Mouse (Mus musculus) v-Abl transformed pro-B cells (cell line): Measurements from ENCODE around the gene Impdh1.

Experiments
- in situ Hi-C, 2 experiments: fragments of 400-800 bp; cut with MboI; formaldehyde crosslinking; loops; one replicate each; pipeline ENCODE4 v1.15.1; 2025; ENCODE audit not compliant: unreplicated experiment in 2 of 2

Gene Impdh1

DNA sequence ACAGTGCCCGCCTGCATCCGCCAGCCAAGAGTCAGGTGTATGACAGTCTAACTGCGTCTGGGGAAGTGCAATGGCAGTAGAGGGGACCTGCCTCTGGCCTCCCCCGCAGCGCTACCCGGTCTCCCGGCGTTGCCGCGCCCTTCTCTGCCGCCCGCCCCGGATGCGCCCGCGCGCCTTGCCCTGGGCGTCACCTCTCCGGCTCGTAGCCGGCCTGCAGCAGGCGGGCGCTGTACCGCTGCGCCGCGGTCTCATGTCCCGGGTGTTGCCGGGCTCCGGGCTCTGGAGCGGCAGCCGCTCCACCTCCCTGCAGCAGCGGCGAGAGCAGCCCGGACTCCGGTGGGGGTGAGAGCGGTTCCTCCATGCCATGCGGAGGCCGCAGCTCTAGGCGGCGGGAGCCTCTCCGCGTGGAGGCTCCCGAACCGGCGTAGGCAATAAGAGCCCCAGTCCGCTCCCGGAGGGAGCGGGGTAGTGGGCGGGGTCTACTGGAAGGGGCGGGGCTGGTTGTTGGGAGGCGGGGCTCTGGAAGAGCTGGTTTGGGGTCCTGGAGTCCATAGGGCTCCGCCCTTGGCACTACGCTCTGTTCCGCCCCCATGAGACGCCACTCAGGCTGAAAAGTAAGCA, at the start of gene Impdh1:
TSS of gene Impdh1 (minus strand) at position 484 of the 621 bp plus-strand sequence.
- in situ Hi-C loops = loop anchor here in 1 of 2 experiments (10.0 kb wide), 1 partner anchor 731 kb away; no protein-coding TSS in a partner anchor

DNA sequence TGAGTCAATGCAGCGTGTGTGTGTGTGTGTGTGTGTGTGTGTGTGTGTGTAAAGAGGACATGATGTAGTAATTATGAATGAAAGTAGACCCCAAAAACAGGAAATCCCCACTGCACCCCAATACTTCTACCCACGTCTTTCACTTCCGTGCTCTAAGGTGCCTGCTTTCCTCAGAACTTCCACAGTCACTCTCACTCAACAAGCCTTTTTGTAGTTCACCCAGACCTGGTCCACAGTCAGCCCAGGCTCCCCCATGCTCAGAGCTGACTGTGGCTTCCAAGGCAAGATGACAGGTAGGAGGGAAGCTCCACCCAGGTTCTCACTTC, 48.3 kb upstream of the Impdh1 start:
- in situ Hi-C loops = no loop called here

- in situ Hi-C loops = no loop called here
These were observed 47.7 kb upstream of the Impdh1 start for GRCm38 (mm10) chr6:29263650-29264455.

DNA sequence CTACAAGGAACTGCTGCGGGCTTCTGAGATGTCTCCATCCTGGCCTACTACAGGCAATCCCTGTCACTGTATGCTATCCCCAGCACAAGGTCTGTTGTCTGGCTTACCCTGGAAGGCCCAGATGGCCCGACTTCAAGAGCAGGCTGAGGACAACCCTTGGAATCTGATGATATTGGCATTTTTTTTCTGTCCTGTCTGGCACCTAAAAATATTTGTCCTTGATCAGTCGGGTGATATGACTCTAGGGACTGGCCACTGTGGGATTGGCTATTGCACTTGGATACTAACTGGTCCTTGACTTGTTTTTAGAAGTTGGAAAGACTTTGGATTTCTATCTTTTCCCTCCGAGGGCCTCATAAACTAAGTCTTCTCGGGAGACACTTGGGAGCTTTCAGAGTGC, 45.7 kb upstream of the Impdh1 start:
- in situ Hi-C loops = no loop called here

GRCm38 (mm10) chr6:29259418-29259817, 43.3 kb upstream of the Impdh1 start:
- in situ Hi-C loops = no loop called here

- in situ Hi-C loops = no loop called here
These were observed 30.9 kb upstream of the Impdh1 start for GRCm38 (mm10) chr6:29247072-29247471.

DNA sequence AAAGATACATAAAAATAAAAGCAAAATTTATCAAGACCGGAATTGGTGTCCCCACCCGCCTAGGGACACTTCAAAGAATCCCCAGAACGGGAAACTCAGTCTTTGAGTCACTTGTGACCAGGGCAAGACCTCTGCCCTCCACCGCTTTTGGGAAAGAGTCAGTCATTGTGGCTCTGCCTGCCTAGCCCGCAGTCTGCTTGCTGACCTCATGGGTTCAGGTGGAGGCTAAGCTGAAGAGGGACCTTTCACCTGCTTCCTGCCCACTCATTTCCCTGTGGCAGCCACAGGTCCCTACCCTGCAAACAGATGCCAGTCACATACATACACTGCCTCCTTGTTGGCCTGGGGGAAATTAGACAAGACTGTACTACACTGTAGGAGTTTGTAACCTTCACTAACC, 30.4 kb upstream of the Impdh1 start:
- in situ Hi-C loops = no loop called here

DNA sequence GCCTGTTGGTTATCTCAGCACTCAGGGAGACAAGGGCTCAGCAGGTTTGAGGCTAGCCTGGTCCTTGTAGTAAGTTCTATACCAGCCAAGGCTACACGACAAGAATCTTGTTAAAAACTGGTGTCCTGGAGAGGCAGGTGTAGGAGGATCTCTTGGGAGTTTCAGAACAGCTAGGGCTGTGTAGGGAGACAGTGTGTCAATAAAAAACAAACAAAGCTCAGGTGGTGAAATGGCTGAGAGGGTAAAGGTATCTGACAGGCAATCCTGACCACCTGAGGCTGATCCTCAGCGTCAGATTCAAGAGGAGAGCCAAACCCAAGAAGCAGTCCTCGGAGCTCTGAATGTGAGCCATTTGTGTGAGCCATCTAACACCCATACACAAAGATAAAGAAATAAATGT, 30.0 kb upstream of the Impdh1 start:
- in situ Hi-C loops = no loop called here

DNA sequence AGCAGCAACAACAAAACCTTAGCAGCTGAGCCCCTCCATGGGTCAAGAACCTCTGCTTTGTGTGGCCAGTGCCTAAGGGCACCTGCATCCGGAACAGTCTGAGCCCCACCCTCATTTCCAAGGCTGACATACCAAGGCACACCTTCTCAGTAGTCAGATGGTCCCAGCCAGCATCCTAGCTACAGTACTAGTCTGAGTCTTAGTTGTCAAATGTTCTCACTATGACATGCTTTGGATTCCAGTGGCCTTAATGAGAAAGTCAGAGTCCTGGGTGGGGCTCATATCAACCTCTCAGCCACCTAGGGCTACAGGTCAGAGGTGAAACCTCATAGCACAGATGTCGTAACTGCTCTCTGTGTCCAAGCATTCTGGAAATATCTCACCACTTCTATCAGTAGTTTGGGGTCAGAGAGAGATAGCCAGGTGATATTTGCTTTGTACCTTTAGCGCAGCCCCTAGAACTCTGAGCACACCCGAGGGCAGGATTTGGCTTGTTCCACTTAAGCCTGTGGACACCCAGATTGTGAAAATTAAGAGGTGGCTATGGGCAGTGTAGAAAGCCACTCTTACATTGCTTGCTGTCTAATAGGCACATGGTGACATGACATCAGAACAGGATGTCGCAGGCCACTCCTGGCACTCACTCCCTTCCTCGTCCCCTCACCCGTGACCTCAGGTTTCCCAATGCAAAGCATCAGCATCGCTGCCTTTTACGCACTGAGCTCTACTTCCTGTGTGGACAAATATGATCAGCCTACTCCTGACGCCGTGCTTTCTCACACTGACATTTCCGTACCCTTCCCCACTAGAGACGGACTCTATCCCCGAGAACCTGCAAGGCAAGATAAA, 29.3 kb upstream of the Impdh1 start:
- in situ Hi-C loops = no loop called here

GRCm38 (mm10) chr6:29242265-29242664, 26.1 kb upstream of the Impdh1 start:
- in situ Hi-C loops = loop anchor here (5.0 kb wide), 3 partner anchors 35 to 75 kb away; partner anchors contain the start of genes Fam71f2 (in 2 of the 2) and Rbm28 (in 2 of the 2)

DNA sequence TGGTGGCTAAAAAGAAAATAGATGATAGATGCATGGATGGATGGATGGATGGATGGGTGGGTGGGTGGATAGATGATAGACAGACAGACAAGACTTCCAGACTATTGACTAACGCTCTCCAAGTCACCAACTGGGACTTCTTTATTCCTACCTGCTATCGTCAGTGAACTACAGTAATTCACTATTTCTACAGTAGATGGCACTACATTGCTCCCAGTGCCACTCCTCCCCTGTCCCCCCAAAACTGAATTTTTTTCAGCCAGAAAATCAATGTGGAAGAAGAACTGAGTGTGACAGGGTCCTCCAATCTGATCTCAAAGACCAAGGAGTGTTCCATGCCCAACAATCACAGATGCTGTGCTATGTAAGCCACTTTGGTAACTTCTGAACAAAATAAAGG, 25.5 kb upstream of the Impdh1 start:
- in situ Hi-C loops = loop anchor here (5.0 kb wide), 3 partner anchors 36 to 74 kb away; partner anchors contain the start of genes Fam71f2 (in 2 of the 2) and Rbm28 (in 2 of the 2)

- in situ Hi-C loops = loop anchor here (5.0 kb wide), 3 partner anchors 36 to 74 kb away; partner anchors contain the start of genes Fam71f2 (in 2 of the 2) and Rbm28 (in 2 of the 2)
These were observed 24.6 kb upstream of the Impdh1 start for GRCm38 (mm10) chr6:29240806-29241205.

DNA sequence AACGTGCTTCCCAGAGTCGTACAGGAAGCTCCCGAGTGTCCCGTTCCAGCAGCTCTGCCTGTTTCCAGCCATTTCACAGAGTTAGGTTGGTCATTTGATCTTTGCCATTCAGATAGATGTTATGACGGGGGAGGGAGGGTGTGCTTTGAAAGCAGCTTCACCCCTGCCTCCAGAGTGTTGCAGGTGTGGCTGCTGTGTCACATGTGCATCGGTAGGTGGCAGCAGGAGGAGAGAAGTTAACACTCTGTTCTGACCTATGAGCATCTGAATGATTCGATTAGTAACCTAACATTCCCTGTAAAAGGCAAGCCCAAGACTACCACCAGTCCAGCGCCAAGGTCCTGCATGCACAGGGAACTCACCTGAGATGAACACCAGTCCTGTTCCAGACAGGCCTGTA, 18.1 kb upstream of the Impdh1 start:
- in situ Hi-C loops = no loop called here

GRCm38 (mm10) chr6:29233710-29234109, 17.5 kb upstream of the Impdh1 start:
- in situ Hi-C loops = no loop called here

- in situ Hi-C loops = no loop called here
These were observed 16.2 kb upstream of the Impdh1 start for GRCm38 (mm10) chr6:29232321-29232720.

GRCm38 (mm10) chr6:29231799-29232198, 15.6 kb upstream of the Impdh1 start:
- in situ Hi-C loops = no loop called here

DNA sequence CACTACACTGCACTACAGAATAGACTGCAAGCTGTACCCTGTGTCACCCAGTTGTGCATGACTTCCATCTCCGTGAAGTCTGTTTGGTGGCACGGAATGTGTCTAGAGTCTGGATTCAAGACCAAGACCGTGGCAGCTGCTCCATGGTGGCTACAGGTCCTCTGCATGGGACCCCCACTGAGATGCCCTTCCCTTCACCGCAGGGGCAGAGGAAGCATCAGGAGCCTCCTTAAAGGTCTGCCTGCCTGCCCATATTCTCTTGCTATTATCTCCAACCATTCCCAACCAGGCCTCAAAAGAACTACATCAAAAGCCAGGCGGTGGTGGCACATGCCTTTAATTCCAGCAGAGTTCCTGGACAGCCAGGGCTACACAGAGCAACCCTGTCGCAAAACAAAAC, 14.2 kb upstream of the Impdh1 start:
- in situ Hi-C loops = no loop called here

- in situ Hi-C loops = no loop called here
These were observed 13.2 kb upstream of the Impdh1 start for GRCm38 (mm10) chr6:29229265-29229913.

DNA sequence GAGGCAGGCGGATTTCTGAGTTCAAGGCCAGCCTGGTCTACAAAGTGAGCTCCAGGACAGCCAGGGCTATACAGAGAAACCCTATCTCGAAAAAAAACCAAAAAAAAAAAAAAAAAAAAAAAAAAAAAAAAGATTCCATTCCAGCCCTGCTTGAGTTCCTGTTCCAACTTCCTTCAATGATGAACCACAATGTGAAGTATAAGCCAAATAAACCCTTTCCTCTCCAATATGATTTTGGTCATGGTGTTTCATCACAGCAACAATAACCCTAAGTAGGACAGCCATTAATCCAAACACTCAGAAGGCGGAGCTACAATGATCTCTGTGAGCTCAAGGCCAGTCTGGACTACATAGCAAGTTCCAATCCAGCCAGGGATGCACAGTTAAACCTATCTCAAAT, 1.6 kb upstream of the Impdh1 start:
- in situ Hi-C loops = loop anchor here in 1 of 2 experiments (10.0 kb wide), 1 partner anchor 733 kb away; no protein-coding TSS in a partner anchor

GRCm38 (mm10) chr6:29215181-29215580, 983 bp downstream of the Impdh1 start:
- in situ Hi-C loops = loop anchor here in 1 of 2 experiments (10.0 kb wide), 1 partner anchor 730 kb away; no protein-coding TSS in a partner anchor
